ENCODE assay signal across 14 mouse cellular contexts in genomic region chr9:56462606-56463005, GRCm38 (mm10). TPM values are rescaled to one million over a fixed set of nuclear protein-coding genes. Genes with fewer than 3 reads are reported as not detected.
DNase-seq lines count a peak whose midpoint lies in the region; ATAC-seq and TF ChIP-seq lines count a peak whose summit lies in the region.
"Had no signal": no experiment of that assay in that cellular context is flagged by ENCODE, and none has a peak within 500 bp of the region (broad histone marks: within the 10 kb centered on the region; RNA-seq: fewer than 3 reads in every experiment).

No protein-coding gene starts in this region.

- no peak overlapping the region for H3K4me3 ChIP-seq in intestine, embryonic 14.5 days (ENCODE audit: low read depth, low read length)
- H3K4me3 ChIP-seq in intestine, postnatal 0 days (ENCODE audit: low read depth, low read length) = no peak overlapping the region
- no peak overlapping the region for H3K4me3 ChIP-seq in lung, embryonic 15.5 days
- H3K4me3 ChIP-seq: embryonic facial prominence, embryonic 10.5 days; midbrain, embryonic 10.5 days had no signal

- TF ChIP-seq CTCF in intestine, postnatal 0 days (IDR thresholded peaks at IDR 0.05; ENCODE audit: low read depth) = no peak

- ATAC-seq in cerebellum, adult (ENCODE audit: insufficient number of reproducible peaks, low FRiP score, low TSS enrichment) = no peak
- no peak for ATAC-seq in intestine, embryonic 14.5 days (replicated peaks; ENCODE audit: low FRiP score, low TSS enrichment, low read depth)
- no peak for ATAC-seq in intestine, postnatal 0 days
- no peak for ATAC-seq in lung, embryonic 15.5 days (ENCODE audit: borderline replicate concordance, extremely low read depth, low FRiP score, low TSS enrichment)
- ATAC-seq: hindbrain, embryonic 16.5 days had no signal

- H3K27ac ChIP-seq in intestine, embryonic 14.5 days (ENCODE audit: low read depth) = peak overlapping the region; percentile 34; the same call in 1 of the 2 replicates
- no peak overlapping the region for H3K27ac ChIP-seq in intestine, postnatal 0 days (ENCODE audit: low read depth, low read length)
- H3K27ac ChIP-seq in lung, embryonic 15.5 days = peak overlapping the region; percentile 89
- H3K27ac ChIP-seq: embryonic facial prominence, embryonic 10.5 days; liver, embryonic 14.5 days; midbrain, embryonic 10.5 days had no signal

- peaks cover 17% of the 10 kb centered on the region; the same call in 1 of the 2 replicates for H3K4me1 ChIP-seq in intestine, embryonic 14.5 days (replicated peaks; ENCODE audit: control insufficient read depth, insufficient read depth, low read length)
- H3K4me1 ChIP-seq in intestine, postnatal 0 days (replicated peaks; ENCODE audit: control insufficient read depth, insufficient read depth, low read length) = peaks cover 12% of the 10 kb centered on the region; the same call in 1 of the 2 replicates
- H3K4me1 ChIP-seq in lung, embryonic 15.5 days = peaks cover 46% of the 10 kb centered on the region

- no peaks in the 10 kb centered on the region for H3K9me3 ChIP-seq in intestine, embryonic 14.5 days (ENCODE audit: control insufficient read depth, low read length)
- no peaks in the 10 kb centered on the region for H3K9me3 ChIP-seq in intestine, postnatal 0 days (ENCODE audit: control insufficient read depth)
- H3K9me3 ChIP-seq in lung, embryonic 15.5 days = no peaks in the 10 kb centered on the region
- H3K9me3 ChIP-seq: embryonic facial prominence, embryonic 10.5 days; midbrain, embryonic 10.5 days had no signal

- H3K9ac ChIP-seq in intestine, embryonic 14.5 days (ENCODE audit: low read length) = no peak overlapping the region
- no peak overlapping the region for H3K9ac ChIP-seq in intestine, postnatal 0 days (ENCODE audit: low read depth, low read length)
- no peak overlapping the region for H3K9ac ChIP-seq in lung, embryonic 15.5 days
- H3K9ac ChIP-seq: liver, embryonic 14.5 days had no signal

- H3K4me2 ChIP-seq in intestine, embryonic 14.5 days (ENCODE audit: low read length) = no peak overlapping the region
- no peak overlapping the region for H3K4me2 ChIP-seq in intestine, postnatal 0 days (replicated peaks; ENCODE audit: low read depth)
- no peak overlapping the region for H3K4me2 ChIP-seq in lung, embryonic 15.5 days
- H3K4me2 ChIP-seq: heart, embryonic 11.5 days had no signal

- H3K27me3 ChIP-seq in intestine, embryonic 14.5 days (replicated peaks; ENCODE audit: control insufficient read depth, insufficient read depth, low read length) = no peaks in the 10 kb centered on the region
- H3K27me3 ChIP-seq in intestine, postnatal 0 days (replicated peaks; ENCODE audit: control insufficient read depth, insufficient read depth, low read length) = no peaks in the 10 kb centered on the region
- no peaks in the 10 kb centered on the region for H3K27me3 ChIP-seq in lung, embryonic 15.5 days

- peak; percentile 10 for DNase-seq in cerebellum, adult 11 months
- DNase-seq in intestine, embryonic 14.5 days (ENCODE audit: low spot score) = no peak
- DNase-seq in lung, postnatal 10 days = no peak
- peak; percentile 23 to 31 for DNase-seq in cerebellum, postnatal 25 days
- no peak for DNase-seq in frontal cortex, adult 2 months (ENCODE audit: extremely low spot score in 1 of 2, low spot score in 1 of 2)
- DNase-seq: thymus, postnatal 25 days had no signal

- 97% methylated on average over 1 of the region's 1 CpGs for WGBS in intestine, embryonic 14.5 days
- 88% methylated on average over 1 of the region's 1 CpGs for WGBS in intestine, postnatal 0 days
- 75% methylated on average over 1 of the region's 1 CpGs for WGBS in lung, embryonic 15.5 days

- H3K36me3 ChIP-seq in intestine, embryonic 14.5 days (ENCODE audit: control insufficient read depth, insufficient read depth, low read length) = no peaks in the 10 kb centered on the region
- H3K36me3 ChIP-seq in intestine, postnatal 0 days (ENCODE audit: control insufficient read depth, insufficient read depth) = peaks cover 1% of the 10 kb centered on the region; the same call in 1 of the 2 replicates
- peaks cover 1% of the 10 kb centered on the region; the same call in 1 of the 2 replicates for H3K36me3 ChIP-seq in lung, embryonic 15.5 days

RNA-seq across cellular contexts. Expression of gene Hmg20a, which starts 44.2 kb away (rescaled TPM):
- 52.2 and 59.9 TPM in 2 replicates for polyA plus RNA-seq in intestine, embryonic 14.5 days (2014; fragmentation: Nextera tagmentation; extraction: Ambion mirVana)
- 12.9 and 14.3 TPM in 2 replicates for polyA plus RNA-seq in intestine, postnatal 0 days (2015; fragmentation: Nextera tagmentation; extraction: Ambion mirVana)
- 53.9 and 59.9 TPM in 2 replicates for polyA plus RNA-seq in lung, embryonic 15.5 days (2015; fragmentation: Nextera tagmentation; extraction: Ambion mirVana)
- polyA plus RNA-seq in frontal cortex, adult 2 months (2012; rRNA removed) = 62.4 and 64.2 TPM in 2 replicates

RNA-seq across cellular contexts. Expression of gene Peak1, which starts 44.7 kb away (rescaled TPM):
- 14.4 and 15.8 TPM in 2 replicates for polyA plus RNA-seq in intestine, embryonic 14.5 days (2014; fragmentation: Nextera tagmentation; extraction: Ambion mirVana)
- polyA plus RNA-seq in intestine, postnatal 0 days (2015; fragmentation: Nextera tagmentation; extraction: Ambion mirVana) = 5.9 and 6.4 TPM in 2 replicates
- polyA plus RNA-seq in lung, embryonic 15.5 days (2015; fragmentation: Nextera tagmentation; extraction: Ambion mirVana) = 22.1 and 28.7 TPM in 2 replicates
- polyA plus RNA-seq in frontal cortex, adult 2 months (2012; rRNA removed) = 11.1 and 13.9 TPM in 2 replicates

Comparison
In these comparisons a context has a peak if more than half of its experiments do, and no peak if none do; other contexts are left out.
1. DNase-seq: peak in cerebellum, adult 11 months (single experiment) and cerebellum, postnatal 25 days (2 of 2); none in intestine, embryonic 14.5 days (single experiment), lung, postnatal 10 days (single experiment) and frontal cortex, adult 2 months (0 of 2).